Mouse (Mus musculus): ENCODE data around the gene 1700029I15Rik.

1700029I15Rik gene

DNA sequence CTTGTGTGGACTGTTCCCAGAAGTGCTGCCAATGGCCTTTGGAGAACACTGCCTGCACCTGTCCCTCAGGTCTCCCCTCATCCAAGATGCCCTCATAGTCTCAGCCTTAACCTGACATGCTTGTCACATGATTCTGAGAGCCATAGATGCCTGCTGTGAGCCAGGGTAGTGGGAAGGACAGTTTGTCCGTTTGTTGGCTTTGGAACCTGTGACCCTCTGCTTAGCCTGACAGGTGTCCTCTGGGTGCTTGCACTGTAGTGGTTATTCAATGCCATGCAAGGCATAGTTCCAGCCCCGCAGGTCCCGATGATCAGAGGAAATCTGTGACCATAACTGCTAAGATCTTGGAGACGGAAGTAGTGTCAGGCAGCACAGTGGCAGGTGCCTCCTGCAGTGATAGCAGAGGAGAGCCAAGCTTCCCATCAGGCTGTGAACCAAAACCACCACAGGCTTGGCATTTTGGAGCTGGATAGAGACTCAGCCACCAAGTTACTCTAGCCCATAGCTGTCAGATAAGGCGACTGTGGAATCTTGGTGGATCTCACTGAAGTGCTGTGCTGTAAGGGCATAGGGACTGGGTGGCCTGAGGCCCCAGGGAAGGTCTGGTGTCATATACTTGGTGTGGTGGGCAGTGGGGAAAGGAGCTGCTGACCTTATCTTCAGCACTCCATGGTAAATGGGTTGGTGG, at the start of gene 1700029I15Rik:
TSS of gene 1700029I15Rik (plus strand) at position 638 of the 688 bp plus-strand sequence.
- no peak for DNase-seq

DNA sequence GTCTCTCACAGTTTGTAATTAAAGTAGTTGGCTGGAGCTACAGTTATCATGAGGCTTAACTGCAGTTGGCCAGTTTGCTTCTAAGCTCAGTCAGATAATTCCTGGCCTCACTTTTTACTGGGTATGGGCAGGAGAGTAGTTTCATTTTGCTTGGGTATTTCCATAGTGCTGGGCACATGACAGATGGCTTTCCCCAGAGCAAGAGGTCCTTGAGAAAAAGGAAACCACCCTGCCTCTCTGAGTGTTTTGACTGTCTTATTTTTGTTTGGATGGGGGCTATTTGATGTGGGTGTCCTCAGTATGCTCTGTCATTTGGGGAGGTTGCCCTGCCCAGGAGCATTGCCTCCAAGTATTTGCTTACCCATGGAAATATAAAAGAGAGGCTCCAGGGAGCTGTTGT, 39.9 kb upstream of the 1700029I15Rik start:
- DNase-seq: no peak

DNA sequence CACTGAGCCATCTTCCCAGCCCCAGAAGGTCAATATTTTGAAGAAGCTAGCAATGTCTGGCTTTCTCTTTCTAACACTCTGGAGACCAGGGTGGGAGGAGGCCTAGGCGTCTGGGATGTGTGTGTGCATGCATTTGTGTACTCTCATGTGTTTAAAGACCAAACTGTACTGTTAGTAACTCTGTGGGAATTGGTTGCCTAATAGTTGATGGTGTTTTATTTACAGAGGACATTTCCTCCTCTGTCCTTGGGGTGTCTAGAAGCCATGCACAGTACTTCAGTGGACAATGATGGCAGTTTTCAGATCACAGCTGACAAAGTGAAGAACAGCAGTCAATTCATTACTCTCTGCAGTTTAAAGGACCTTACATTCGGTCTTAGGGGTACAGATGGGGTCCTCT, 35.1 kb upstream of the 1700029I15Rik start:
- DNase-seq: no peak

DNA sequence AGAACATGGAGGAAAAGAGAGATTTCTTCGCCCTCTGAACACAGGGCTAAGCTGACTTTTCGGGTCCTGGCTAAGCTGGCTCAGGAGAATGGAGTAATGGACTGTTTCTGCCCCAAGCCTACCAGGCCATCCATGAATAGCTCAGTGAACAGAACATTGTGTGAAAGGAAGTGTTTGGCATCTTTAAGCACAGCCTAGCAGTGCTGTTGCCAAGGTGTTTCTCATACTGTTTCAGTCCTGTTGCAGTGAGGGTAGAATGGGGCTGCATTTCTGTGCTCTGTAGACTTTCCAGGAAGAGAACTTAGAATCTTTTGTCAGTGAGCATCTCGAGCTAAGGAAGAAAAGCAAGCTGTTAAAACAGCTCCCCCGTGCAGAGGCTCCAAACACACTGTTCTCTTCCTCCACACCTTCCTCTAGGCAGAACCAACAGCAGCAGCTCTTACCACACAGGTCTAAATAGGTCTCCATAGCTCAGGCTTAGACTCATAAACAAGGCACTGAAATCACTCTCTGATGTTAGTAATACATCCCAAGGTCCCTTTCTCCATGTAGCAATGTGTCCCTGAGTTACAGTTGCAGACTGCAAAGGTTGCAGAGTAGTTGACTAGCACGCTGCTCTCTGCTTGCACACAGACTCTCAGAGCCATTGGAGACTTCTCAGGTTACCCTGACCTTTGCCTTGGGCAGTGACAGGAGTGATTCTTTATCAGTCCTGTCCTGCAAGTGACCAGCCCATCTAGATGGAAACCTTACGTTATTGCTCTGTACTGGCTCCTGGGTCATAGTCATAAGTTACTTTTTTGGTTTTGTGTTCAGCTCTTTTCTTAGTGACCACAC, 32.5 kb upstream of the 1700029I15Rik start:
- DNase-seq: no peak

DNA sequence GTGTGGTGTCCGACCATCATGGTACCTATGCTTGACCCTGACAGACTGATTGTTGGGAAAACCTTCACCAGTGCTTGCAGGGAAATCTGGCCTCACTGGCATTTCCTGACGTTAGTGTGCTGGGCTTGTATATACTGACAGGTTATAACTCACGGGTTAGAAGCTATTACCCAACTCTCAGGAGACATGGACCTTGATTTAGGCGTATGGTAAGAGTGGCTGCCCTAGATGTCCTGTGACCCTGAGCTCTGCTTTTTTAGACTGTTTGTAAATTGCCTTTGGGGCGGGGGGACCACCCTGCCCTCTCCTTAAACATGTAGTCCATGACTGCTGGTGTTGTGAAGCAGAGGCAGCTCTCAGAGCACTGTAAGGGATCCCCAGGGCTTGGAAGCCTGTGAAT, 31.7 kb upstream of the 1700029I15Rik start:
- no peak for DNase-seq

DNA sequence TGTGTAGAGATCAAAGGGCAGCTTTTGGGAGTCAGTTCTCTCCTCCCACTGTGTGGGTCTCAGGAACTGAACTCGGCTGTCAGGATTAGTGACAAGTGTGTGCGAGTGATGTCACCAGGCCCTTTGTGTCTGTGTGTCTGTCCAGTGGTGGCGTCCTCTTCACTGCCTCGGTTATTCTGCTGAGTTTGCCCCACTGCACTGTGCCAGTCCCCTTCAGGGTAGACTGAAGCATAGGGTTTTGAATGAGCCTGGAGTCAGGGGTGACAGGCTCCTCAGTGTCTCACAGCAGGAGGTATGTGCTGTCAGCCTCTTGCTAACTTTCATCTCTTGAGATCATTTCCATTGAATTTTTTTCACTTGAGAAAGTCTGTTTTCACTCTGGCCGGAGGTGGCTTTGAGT, 28.9 kb upstream of the 1700029I15Rik start:
- DNase-seq: no peak

DNA sequence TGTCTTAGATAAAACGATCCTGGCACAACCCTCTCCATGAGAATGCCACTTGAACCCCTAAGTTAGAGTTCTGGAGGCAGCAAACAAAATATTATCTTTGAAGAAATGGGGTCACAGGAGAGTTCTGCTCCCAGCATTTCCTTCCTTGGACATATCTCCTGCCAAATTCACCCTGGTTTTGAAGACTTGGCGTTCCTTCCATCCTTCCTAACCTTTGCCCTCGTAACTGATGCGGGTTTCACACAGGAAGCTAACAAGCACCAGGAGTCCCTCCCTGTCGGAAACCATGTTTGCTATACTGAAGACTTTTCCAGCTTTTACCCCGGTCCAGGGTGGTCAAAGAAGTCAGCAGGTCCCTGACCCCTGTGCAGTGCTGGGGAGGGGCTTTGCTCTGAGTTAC, 28.1 kb upstream of the 1700029I15Rik start:
- DNase-seq: no peak

DNA sequence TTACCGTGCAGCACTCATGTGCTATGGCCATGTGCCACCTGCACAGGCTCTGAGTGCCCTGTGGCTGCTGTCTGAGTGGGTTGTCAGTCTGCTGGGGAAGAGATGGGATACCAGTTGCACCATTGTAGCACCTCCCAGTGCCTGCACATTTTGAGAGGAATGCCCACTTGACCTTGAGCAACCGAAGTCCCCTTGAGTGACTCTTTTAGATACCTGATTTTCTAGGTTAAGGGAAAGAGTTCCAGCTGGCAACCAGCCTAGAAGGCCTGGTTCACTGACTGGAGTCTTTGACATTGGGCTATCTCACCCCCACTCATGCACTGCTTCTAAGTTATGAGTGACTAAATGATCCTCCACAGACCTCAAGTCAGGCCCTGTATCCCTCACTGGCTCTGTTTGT, 23.0 kb upstream of the 1700029I15Rik start:
- DNase-seq: no peak

DNA sequence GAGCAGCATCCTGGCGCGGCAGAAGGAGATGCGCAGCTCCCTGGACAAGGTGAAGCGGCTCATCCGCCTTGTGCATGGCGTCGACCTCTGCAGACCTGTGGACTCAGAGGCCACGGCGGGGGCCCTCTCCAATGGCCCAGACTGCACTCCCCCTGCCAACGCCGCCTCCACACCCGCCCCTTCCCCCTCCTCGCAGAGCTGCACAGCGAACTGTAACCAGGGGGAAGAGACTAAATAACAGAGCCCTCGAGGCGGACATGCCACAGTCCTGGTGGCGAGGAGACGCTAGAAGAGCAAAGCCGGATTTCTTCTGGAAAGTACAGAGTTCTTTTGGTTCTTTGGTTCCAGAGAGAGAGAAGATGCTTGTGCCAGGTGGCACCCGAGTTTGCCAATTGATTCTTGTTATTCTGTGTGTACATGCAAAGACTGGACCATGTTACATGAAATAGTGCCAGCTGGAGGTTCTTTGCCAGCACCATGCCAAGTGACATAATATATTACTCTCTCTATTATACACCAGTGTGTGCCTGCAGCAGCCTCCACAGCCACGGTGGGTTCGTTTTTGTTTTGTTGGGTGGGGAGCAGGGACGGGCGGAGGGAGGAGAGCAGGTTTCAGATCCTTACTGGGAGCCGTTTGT, 22.0 kb upstream of the 1700029I15Rik start:
- DNase-seq: no peak

DNA sequence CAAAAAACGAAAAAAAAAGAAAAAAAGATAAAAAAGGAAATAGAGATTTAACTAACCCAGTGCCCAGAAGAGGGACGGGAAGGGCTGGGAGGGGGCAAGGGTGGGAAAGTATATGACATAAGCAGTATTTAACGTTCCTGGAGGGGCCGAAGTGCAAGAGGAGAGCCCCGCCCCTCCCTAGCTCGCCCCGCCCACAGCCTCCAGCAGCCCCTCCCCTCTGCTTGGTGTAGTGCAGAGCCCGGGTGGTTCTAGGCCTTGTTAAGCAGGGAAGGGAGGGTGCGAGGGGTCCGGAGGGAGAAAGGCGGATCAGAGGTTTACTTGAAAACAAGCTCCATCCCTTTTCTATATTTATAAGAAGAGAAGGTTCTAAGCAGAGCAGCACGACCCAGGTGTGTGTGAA, 21.4 kb upstream of the 1700029I15Rik start:
- DNase-seq: no peak

DNA sequence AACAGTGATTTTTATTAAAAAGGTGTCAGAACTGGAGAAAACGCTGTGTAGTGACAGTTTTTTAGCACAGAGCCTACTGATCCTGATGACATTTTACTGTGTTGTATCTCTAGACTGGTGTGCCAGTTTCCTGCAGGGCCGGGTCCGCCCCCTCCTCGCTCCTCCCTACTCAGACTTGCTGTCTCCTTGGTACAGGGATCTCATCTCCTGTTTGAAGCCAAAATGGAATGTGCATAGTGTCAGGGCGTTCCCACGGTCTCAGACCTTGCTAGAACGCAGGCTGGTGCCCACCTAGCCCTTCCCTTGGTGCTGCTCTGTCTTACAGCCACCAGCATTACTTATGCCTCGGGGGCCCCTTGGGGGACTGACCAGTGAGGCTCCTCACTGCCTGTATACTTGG, 20.5 kb upstream of the 1700029I15Rik start:
- DNase-seq: no peak

DNA sequence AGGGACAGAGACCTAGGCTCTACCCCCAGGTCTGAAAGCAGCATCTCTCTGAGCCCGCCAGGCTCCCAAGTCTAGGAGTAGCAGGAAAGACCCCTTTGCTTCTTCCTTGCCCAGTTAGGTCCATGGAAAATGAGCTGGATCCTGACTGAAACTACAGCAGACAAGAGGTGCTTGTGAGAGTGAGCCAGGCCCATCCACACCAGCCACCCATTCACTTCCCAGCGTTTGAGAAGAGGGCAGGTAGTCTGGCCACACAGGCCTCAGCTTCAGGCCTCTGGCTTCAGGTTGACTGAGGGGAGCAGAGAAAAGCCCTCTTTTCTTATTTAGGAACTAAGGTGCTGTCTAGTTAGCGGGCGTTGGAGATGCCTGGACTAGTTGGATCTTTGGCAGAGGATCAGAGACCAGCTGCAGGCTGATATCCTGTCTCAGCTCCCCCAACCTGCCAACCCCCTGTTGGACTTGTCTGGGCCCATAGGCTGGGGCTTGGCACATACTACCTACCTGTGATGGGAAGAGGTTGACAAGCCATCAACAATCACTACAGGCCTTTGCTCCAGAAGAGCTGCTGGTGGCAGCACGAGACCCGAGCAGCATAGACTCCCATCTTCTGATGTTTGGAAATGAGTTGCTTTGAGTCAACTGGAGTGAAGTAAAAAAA, 19.6 kb upstream of the 1700029I15Rik start:
- no peak for DNase-seq

DNA sequence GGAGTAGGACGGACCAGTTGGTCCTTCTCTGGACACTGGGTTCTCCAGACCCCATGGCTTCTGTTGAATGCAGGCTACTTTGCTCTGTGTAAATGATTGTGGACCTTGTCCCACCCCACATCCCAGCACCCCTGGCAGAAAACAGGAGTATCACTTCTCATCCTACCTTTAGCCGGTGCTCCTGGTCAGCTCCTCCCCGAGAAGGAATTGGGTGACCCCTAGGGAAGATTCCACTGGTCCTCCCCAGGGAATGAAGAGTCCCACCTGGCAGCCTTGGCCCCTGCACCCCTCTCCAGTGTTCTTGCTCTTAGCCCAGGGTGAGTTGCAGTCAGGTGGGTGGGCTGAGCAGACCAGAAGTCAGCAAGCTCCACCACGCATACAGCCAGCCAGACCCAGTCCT, 18.3 kb upstream of the 1700029I15Rik start:
- DNase-seq: no peak

DNA sequence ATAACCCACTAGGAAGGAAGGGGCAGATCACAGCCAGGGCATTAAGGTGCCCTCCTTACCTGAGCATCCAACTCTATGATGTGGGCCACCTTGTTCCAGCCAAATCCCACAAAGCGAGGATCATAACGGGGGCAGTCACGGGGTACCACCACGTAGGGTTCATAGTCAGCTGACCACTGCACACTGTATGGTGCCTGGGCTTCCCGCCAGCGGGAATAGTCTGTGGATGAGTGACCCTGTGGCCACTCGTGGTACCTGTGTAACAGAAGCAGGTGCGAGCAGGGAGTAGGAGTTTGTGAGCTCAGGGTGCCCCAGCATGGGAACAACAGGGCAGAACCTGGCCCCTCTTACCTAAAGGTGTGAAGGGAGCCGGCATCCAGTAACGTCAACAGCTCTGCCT, 16.8 kb upstream of the 1700029I15Rik start:
- DNase-seq: no peak

DNA sequence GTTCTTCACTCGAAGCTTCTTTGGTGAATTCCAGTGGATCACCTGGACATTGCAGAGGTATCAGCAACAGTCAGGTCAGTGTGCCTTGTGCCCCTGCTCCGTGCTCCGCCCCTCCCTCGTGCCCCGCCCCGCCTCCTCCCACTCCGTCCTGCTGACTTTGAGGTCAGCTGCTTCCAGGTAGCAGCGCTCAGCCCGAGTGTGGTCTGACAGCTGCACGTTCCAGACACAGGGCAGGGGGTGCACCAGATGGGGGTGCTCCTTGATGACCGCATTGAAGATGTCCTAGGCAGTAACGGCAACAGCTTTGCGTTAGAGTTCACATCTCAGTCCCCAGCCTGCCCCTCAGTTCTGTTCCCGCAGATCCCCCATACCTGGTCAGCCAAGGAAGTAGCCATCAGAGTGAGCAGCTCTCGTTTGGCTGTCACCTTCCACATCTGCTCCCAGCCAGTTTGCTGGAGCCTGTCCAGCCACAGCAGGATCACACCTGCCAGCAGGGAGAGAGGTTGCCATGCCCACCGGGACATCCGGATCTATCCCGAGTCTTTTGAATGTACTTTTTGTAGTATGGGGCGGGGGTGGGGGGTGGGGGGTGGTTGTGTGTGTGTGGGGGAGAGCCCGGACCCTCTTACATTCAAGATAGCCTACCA, 14.8 kb upstream of the 1700029I15Rik start:
- peak; percentile 3 for DNase-seq

DNA sequence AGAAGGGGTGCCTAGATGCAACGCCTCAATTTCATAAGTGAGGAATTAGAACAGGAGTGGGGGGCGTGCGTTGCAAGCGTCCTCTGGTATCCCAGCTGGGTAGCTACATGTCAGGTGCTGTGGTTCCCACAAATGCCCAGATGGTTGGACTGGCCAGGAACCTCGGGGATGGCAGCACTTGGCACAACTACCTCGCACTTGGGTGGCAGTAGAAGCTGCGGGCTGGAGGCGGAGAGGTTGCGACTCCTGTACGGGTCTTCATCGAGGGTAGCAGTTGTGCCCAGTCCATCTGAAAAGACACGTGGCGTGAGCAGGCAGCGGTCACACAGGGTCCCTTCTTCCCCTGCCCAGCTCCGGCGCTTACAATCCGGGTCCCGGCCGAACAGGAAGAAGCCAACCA, 12.0 kb upstream of the 1700029I15Rik start:
- DNase-seq: peak; percentile 12

DNA sequence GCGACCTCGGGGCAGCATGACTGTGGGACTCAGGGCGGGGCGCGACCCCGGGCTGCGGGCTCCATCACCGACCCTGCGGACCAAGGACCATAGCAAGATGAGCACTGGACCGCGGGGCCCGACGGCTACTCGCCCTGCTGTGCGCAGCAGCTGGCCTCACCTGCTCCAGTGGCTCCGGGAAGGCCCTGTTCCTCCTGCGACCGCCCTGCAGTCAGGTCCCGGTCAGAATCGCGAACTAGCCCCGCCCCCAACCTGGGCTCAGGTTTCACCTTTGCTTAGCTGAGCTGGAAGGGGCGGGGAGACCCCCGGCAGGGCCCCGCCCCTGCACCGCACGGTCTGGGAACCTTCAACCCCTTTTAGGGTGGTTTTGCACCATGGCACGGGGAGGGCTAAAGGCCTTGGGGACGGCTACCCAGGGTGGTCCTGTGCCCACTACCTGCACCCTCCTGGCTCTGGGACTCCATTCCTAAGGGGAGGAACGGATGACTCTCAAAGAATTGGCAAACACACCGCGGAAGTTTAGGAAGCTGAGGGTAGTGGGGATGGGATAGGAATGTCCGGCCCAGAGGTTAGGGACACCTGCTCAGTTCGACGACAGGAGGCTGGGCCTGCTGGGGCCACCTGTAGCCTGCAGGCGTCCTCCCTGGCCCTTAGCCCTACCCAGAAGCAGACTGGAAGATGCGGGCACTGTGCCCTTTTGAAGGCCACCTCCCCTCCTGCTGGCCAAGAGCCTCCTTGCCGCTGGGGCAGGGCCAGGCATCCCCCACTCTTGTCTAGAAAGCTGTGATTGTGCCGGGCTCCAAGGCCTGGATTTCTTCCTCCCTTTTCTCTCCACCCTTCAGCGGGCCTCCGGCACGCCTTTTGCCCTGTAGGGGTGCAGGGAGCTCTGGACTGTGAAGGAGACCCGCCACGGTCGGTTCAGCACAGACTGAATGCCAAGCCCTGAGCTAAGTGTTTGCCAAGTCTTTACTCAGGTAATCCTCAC, 11.2 kb upstream of the 1700029I15Rik start:
- peak; percentile 7 for DNase-seq

DNA sequence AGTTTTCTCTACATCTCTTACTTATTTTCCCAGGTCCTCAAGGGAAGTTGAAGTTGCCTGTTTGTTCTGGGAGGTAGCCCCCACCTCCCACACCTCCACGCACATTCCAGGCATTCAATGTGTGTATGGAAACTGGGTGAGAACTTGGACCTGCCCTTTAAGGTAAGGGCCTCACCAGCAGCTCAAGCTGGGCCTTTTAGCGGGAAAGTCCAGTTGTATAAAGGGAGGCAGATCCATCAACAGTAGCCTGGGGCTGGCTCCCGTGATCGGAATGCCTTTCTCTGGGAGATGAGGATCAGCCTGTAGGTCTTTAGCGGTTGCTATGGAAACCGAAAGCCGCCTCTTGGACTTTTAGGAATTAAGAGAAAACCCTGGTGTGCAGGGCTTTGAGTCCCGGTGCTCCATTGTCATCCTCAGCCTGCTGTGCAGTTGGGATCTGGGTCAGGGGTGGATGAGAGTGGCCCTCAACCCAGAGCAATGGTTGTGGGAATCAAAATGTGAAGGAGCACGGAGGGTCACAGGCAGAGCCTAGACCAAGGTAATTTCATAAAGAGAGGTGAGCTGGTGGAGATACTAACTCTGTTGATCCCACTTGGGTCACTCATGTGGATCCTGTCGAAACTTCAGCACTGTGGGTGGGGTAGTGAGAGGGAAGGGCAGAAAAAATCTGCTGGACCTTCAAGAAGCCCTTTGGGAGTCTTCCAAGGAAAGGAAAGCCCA, 10.2 kb upstream of the 1700029I15Rik start:
- DNase-seq: peak; percentile 5

DNA sequence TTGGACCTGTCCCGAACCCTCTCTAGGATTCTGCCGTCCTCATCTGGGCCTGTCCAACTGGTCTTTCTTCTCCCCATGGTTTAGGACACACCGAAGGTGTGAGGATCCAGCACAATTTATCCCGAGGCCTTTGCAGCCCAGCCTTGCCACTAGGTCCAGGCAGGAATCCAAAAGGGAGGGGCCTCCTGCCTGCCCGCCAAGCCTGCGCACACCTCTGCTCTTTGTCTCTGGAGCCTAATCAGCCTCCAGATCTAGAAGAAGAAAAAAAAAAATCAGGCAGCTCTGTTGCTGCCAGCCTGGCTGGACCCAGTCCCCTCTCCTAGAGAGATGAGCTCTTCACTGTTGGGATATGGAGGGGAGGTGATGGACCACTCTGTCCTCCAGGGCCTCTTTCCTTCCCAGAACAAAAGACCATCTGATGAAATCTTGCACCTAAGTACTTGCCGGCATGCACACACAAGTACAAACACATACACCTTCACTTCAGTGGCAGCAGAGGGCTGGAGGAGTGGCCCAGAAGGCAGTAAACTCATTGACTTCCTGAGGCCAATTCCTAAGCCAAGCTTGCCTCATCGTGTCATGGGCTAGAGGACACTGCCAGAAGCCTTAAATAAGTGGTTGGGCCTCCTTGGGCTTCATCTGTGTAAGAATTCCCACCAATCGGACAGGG, 9.4 kb upstream of the 1700029I15Rik start:
- peak; percentile 6 for DNase-seq

DNA sequence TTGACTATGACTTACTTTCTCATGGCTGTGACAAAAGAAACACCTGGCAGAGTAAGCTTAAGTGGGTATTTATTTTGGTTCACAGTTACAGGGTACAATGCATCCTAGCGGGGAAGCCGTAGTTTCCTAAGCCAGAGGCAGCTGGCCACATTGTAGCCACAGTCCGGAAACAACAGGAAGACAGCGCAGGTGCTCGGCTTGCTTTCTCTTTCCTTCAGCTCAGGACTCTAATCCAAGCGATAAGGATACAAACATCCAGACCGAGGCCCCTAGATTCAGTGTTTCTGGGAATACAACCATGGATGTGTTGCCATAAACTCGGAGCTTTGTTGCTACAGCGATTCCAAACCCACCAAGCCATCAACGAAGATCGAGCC, 8.9 kb upstream of the 1700029I15Rik start:
- no peak for DNase-seq
